Mouse (Mus musculus): ENCODE results near the gene Ncam1.

The Ncam1 gene

GRCm38 (mm10) chr9:49798806-49799205 lies at the start of gene Ncam1:
Gene Ncam1 (minus strand): TSS chr9:49798925.
- peak; percentile 94 for DNase-seq (ENCODE audit: low read depth, low spot score)

- DNase-seq (ENCODE audit: low read depth, low spot score): no peak
Measured at GRCm38 (mm10) chr9:49834013-49834412, 35.3 kb upstream of the Ncam1 start.

GRCm38 (mm10) chr9:49827671-49828070 lies 28.9 kb upstream of the Ncam1 start:
- no peak for DNase-seq (ENCODE audit: low read depth, low spot score)

- DNase-seq (ENCODE audit: low read depth, low spot score): no peak
Measured at GRCm38 (mm10) chr9:49816115-49816650, 17.5 kb upstream of the Ncam1 start.

GRCm38 (mm10) chr9:49814442-49814841 lies 15.7 kb upstream of the Ncam1 start:
- DNase-seq (ENCODE audit: low read depth, low spot score): no peak

- no peak for DNase-seq (ENCODE audit: low read depth, low spot score)
Measured at GRCm38 (mm10) chr9:49803222-49803621, 4.5 kb upstream of the Ncam1 start.

GRCm38 (mm10) chr9:49797821-49798571 lies 729 bp downstream of the Ncam1 start:
- DNase-seq (ENCODE audit: low read depth, low spot score): peak; percentile 37

- DNase-seq (ENCODE audit: low read depth, low spot score): peak; percentile 5
Measured at GRCm38 (mm10) chr9:49797508-49797820, 1.3 kb downstream of the Ncam1 start.

- DNase-seq (ENCODE audit: low read depth, low spot score): peak; percentile 49
Measured at GRCm38 (mm10) chr9:49796618-49797507, 1.9 kb downstream of the Ncam1 start.

- no peak for DNase-seq (ENCODE audit: low read depth, low spot score)
Measured at GRCm38 (mm10) chr9:49795881-49796280, 2.8 kb downstream of the Ncam1 start.

GRCm38 (mm10) chr9:49793987-49794550 lies 4.7 kb downstream of the Ncam1 start:
- no peak for DNase-seq (ENCODE audit: low read depth, low spot score)

GRCm38 (mm10) chr9:49793241-49793640 lies 5.5 kb downstream of the Ncam1 start:
- no peak for DNase-seq (ENCODE audit: low read depth, low spot score)

GRCm38 (mm10) chr9:49792646-49793045 lies 6.1 kb downstream of the Ncam1 start:
- DNase-seq (ENCODE audit: low read depth, low spot score): no peak

- no peak for DNase-seq (ENCODE audit: low read depth, low spot score)
Measured at GRCm38 (mm10) chr9:49781016-49781772, 17.5 kb downstream of the Ncam1 start.

GRCm38 (mm10) chr9:49777015-49777637 lies 21.6 kb downstream of the Ncam1 start:
- DNase-seq (ENCODE audit: low read depth, low spot score): no peak

- no peak for DNase-seq (ENCODE audit: low read depth, low spot score)
Measured at GRCm38 (mm10) chr9:49766634-49767033, 32.1 kb downstream of the Ncam1 start.

GRCm38 (mm10) chr9:49760571-49760970 lies 38.2 kb downstream of the Ncam1 start:
- no peak for DNase-seq (ENCODE audit: low read depth, low spot score)

- no peak for DNase-seq (ENCODE audit: low read depth, low spot score)
Measured at GRCm38 (mm10) chr9:49758436-49758835, 40.3 kb downstream of the Ncam1 start.

GRCm38 (mm10) chr9:49757986-49758385 lies 40.7 kb downstream of the Ncam1 start:
- no peak for DNase-seq (ENCODE audit: low read depth, low spot score)

GRCm38 (mm10) chr9:49757582-49757981 lies 41.1 kb downstream of the Ncam1 start:
- DNase-seq (ENCODE audit: low read depth, low spot score): no peak

- no peak for DNase-seq (ENCODE audit: low read depth, low spot score)
Measured at GRCm38 (mm10) chr9:49756725-49757124, 42.0 kb downstream of the Ncam1 start.

Measured in embryo, embryonic 11.5 days (tissue).